Mouse (Mus musculus): Measurements from ENCODE around the gene Ess2.

DNA sequence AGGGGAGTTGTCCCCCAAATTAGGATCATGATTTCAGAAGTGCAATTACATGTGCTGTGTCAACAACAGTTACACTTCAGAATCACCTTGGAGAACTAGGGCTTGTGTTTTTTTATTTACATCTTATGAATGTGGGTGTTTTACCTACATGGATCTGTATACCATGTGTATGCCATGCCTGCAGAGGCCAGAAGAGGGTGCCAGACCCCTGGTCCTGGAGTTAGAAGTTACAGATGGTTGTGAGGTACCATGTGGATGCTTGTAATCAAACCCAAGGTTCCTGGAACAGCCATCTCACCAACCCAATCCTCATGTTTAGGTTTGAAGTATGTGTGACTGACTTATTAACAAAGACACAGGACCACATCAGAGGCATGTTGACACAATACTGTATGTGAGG, 52.6 kb downstream of the Ess2 start:
- TF ChIP-seq EP300 (IDR thresholded peaks at IDR 0.05) (no peak), CTCF (IDR thresholded peaks at IDR 0.05) (peak; percentile 76)
